Mouse (Mus musculus): Measurements from ENCODE around the gene Olfr56.
"Not testable (repeated sequence)": the region's sequence is repeated elsewhere in the genome, so short reads cannot be mapped to it uniquely, and the experiment has no call there.

Olfr56 gene

GRCm38 (mm10) chr11:49168839-49169611 lies 190.3 kb downstream of the Olfr56 start:
- no peak for DNase-seq (ENCODE audit: low spot score in 2 of 2)

GRCm38 (mm10) chr11:49170576-49170975 lies 191.9 kb downstream of the Olfr56 start:
- DNase-seq (ENCODE audit: low spot score in 2 of 2) = peak in 1 of 2 experiments; percentile 12

GRCm38 (mm10) chr11:49175345-49175744 lies 196.7 kb downstream of the Olfr56 start:
- peak; percentile 12 to 35 for DNase-seq (ENCODE audit: low spot score in 2 of 2)

- DNase-seq (ENCODE audit: low spot score in 2 of 2) = not testable (repeated sequence)
These were observed 197.5 kb downstream of the Olfr56 start for GRCm38 (mm10) chr11:49176047-49176779.

GRCm38 (mm10) chr11:49183172-49183571 lies 204.5 kb downstream of the Olfr56 start:
- DNase-seq (ENCODE audit: low spot score in 2 of 2) = no peak

All from natural killer cell, adult 2 months (primary cell).